Mouse (Mus musculus) liver, embryonic 14.5 days (tissue): Measurements from ENCODE around the gene Dner.

Experiments
- CTCF ChIP-seq: IDR thresholded peaks from 2 replicates; pipeline ENCODE4 v1.5.1; 2016; ENCODE audit warnings: antibody characterized with exemption, low read depth, control low read depth
- EP300 ChIP-seq: IDR thresholded peaks from 2 replicates; pipeline ENCODE4 v1.6.1; 2016; ENCODE audit warnings: antibody characterized with exemption, low read depth

DNA sequence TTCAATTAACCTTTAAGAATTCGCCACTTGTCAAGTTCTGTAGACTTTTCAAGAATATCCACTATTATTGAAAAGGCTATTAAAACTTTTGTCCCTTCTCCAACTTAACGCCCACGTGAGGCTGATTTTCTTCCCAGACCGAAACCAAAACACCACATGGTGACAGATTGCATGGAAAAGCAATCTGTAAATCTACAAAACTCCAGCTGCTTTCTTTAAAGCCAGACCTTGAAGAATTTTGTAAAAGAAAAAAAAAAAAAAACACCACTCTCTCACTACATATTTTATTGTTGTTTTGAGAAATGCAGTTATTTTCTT lies 173.1 kb downstream of the Dner start:
- TF ChIP-seq CTCF (no peak), EP300 (no peak)
